Mouse (Mus musculus) R1 (cell line): ENCODE results near the gene Zfyve16.

Experiments
- DNase-seq: peaks from one replicate; pipeline ENCODE4 v3.0.0-alpha.2; 2018; ENCODE audit warnings: low read depth, low spot score

Zfyve16 gene

DNA sequence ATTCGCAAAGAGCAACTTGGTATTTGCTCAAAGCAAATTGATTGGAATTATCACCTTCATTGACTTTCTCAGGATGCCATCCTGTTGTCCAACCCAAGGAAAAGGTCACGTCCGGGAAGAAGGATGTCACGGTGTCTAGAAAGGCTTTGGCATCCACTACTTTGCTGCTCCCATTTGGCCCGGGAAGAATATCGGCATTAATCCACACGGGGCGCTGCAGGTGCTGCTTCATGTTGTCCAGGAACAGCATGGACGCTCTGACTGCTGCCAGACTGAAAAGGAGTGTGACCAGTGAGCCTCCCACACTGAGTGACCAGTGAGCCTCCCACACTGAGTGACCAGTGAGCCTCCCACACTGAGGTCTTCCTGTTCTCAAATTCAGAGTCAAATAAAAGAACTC, 62.8 kb downstream of the Zfyve16 start:
- DNase-seq: peak; percentile 63

DNA sequence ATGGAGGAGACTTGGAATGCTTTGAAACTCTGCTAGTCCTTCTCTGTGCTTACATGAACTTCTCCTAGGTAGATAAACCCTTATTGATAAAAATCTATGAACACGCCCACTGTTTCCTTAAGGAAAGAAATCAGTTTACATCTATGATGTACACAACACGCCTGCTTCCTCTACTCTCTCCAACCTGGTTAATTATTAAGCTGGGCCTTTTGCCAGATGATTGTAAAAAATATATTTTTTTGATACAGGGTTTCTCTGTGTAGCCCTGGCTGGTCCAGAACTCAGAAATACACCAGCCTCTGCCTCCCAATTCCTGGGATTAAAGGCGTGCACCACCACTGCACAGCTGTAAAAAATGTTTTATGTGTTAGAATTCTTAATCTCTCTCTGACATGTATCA, 66.0 kb downstream of the Zfyve16 start:
- no peak for DNase-seq

- no peak for DNase-seq
Measured at GRCm38 (mm10) chr13:92446872-92447271, 83.8 kb downstream of the Zfyve16 start.

- DNase-seq: peak; percentile 68
Measured at GRCm38 (mm10) chr13:92440286-92440685, 90.4 kb downstream of the Zfyve16 start.

DNA sequence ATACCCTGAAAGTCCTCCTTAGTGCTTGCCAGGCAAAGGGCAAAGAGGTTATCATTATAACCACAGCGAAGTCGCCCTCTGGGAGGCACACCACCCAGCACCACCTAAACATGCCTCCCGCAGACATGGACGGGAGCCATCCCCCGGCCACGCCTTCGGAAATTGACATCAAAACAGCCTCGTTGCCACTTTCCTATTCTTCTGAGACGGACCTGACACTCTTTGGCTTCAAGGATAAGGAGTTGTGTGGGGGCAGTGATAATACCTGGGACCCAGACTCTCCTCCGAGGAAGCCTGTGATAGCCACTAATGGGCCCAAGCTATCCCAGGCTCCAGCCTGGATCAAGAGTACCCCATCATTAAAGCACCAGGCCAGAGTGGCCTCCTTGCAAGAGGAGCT, 92.0 kb downstream of the Zfyve16 start:
- DNase-seq: no peak
